Mouse (Mus musculus): ENCODE data around the gene Skap2. TPM values are rescaled to one million over a fixed set of nuclear protein-coding genes. Genes with fewer than 3 reads are reported as not detected.

Gene Skap2
- total RNA-seq, 2 experiments from 2014 or later = 8.9 to 10.5 TPM

GRCm38 (mm10) chr6:51927101-51927500, 85.2 kb downstream of the Skap2 start:
- no peak for TF ChIP-seq CTCF (IDR thresholded peaks at IDR 0.05)
- DNase-seq (ENCODE audit: extremely low spot score in 1 of 2, low spot score in 2 of 2) = no peak
- Histone ChIP-seq H3K27ac (no peak overlapping the region), H3K4me3 (no peak overlapping the region)
- intact Hi-C loops (cut with DNase I) = no loop called here

GRCm38 (mm10) chr6:51921831-51922230, 90.5 kb downstream of the Skap2 start:
- DNase-seq (ENCODE audit: extremely low spot score in 1 of 2, low spot score in 2 of 2) = no peak
- intact Hi-C loops (cut with DNase I) = no loop called here
- TF ChIP-seq CTCF (IDR thresholded peaks at IDR 0.05) = no peak

GRCm38 (mm10) chr6:51908495-51908894, 103.9 kb downstream of the Skap2 start:
- intact Hi-C loops (cut with DNase I) = no loop called here
- DNase-seq (ENCODE audit: extremely low spot score in 1 of 2, low spot score in 2 of 2) = no peak
- no peak overlapping the region for H3K27ac ChIP-seq
- no peak overlapping the region for H3K4me3 ChIP-seq
- TF ChIP-seq CTCF (IDR thresholded peaks at IDR 0.05) = no peak

More at GRCm38 (mm10) chr6:51921831-51922230, 90.5 kb downstream of the Skap2 start:
- Histone ChIP-seq H3K27ac (no peak overlapping the region), H3K4me3 (no peak overlapping the region)

GRCm38 (mm10) chr6:51905659-51906058, 106.7 kb downstream of the Skap2 start:
- Histone ChIP-seq H3K4me3 (no peak overlapping the region), H3K27ac (no peak overlapping the region)
- intact Hi-C loops (cut with DNase I) = no loop called here
- TF ChIP-seq CTCF (IDR thresholded peaks at IDR 0.05) = no peak
- DNase-seq (ENCODE audit: extremely low spot score in 1 of 2, low spot score in 2 of 2) = no peak

- no peak overlapping the region for H3K4me3 ChIP-seq
- no peak overlapping the region for H3K27ac ChIP-seq
- no peak for TF ChIP-seq CTCF (IDR thresholded peaks at IDR 0.05)
- intact Hi-C loops (cut with DNase I) = no loop called here
- no peak for DNase-seq (ENCODE audit: extremely low spot score in 1 of 2, low spot score in 2 of 2)
Measured at GRCm38 (mm10) chr6:51901544-51901943, 110.8 kb downstream of the Skap2 start.

- H3K27ac ChIP-seq = no peak overlapping the region
- no peak for DNase-seq (ENCODE audit: extremely low spot score in 1 of 2, low spot score in 2 of 2)
- no peak overlapping the region for H3K4me3 ChIP-seq
- intact Hi-C loops (cut with DNase I) = no loop called here
- TF ChIP-seq CTCF (IDR thresholded peaks at IDR 0.05) = no peak
Measured at GRCm38 (mm10) chr6:51898318-51898994, 113.9 kb downstream of the Skap2 start.

- H3K4me3 ChIP-seq = no peak overlapping the region
- DNase-seq (ENCODE audit: extremely low spot score in 1 of 2, low spot score in 2 of 2) = no peak
- intact Hi-C loops (cut with DNase I) = no loop called here
- TF ChIP-seq CTCF (IDR thresholded peaks at IDR 0.05) = no peak
- H3K27ac ChIP-seq = no peak overlapping the region
Measured at GRCm38 (mm10) chr6:51895753-51896152, 116.6 kb downstream of the Skap2 start.

- H3K27ac ChIP-seq = no peak overlapping the region
- no peak for TF ChIP-seq CTCF (IDR thresholded peaks at IDR 0.05)
- H3K4me3 ChIP-seq = no peak overlapping the region
- intact Hi-C loops (cut with DNase I) = no loop called here
- no peak for DNase-seq (ENCODE audit: extremely low spot score in 1 of 2, low spot score in 2 of 2)
Measured at GRCm38 (mm10) chr6:51894717-51895116, 117.6 kb downstream of the Skap2 start.

GRCm38 (mm10) chr6:51890356-51890755, 122.0 kb downstream of the Skap2 start:
- no peak overlapping the region for H3K4me3 ChIP-seq
- intact Hi-C loops (cut with DNase I) = no loop called here
- no peak for TF ChIP-seq CTCF (IDR thresholded peaks at IDR 0.05)
- no peak overlapping the region for H3K27ac ChIP-seq
- no peak for DNase-seq (ENCODE audit: extremely low spot score in 1 of 2, low spot score in 2 of 2)

GRCm38 (mm10) chr6:51889824-51890223, 122.5 kb downstream of the Skap2 start:
- DNase-seq (ENCODE audit: extremely low spot score in 1 of 2, low spot score in 2 of 2) = no peak
- intact Hi-C loops (cut with DNase I) = no loop called here
- no peak for TF ChIP-seq CTCF (IDR thresholded peaks at IDR 0.05)
- H3K27ac ChIP-seq = no peak overlapping the region
- H3K4me3 ChIP-seq = no peak overlapping the region

GRCm38 (mm10) chr6:51886902-51887431, 125.4 kb downstream of the Skap2 start:
- H3K4me3 ChIP-seq = no peak overlapping the region
- intact Hi-C loops (cut with DNase I) = no loop called here
- no peak for TF ChIP-seq CTCF (IDR thresholded peaks at IDR 0.05)
- no peak overlapping the region for H3K27ac ChIP-seq
- DNase-seq (ENCODE audit: extremely low spot score in 1 of 2, low spot score in 2 of 2) = no peak

- no peak overlapping the region for H3K4me3 ChIP-seq
- no peak for DNase-seq (ENCODE audit: extremely low spot score in 1 of 2, low spot score in 2 of 2)
- H3K27ac ChIP-seq = no peak overlapping the region
- TF ChIP-seq CTCF (IDR thresholded peaks at IDR 0.05) = no peak
- intact Hi-C loops (cut with DNase I) = no loop called here
Measured at GRCm38 (mm10) chr6:51882880-51883274, 129.5 kb downstream of the Skap2 start.

- Histone ChIP-seq H3K27ac (no peak overlapping the region), H3K4me3 (no peak overlapping the region)
- DNase-seq (ENCODE audit: extremely low spot score in 1 of 2, low spot score in 2 of 2) = no peak
- intact Hi-C loops (cut with DNase I) = no loop called here
- TF ChIP-seq CTCF (IDR thresholded peaks at IDR 0.05) = no peak
Measured at GRCm38 (mm10) chr6:51882266-51882879, 130.0 kb downstream of the Skap2 start.
